In the genomic region with DNA sequence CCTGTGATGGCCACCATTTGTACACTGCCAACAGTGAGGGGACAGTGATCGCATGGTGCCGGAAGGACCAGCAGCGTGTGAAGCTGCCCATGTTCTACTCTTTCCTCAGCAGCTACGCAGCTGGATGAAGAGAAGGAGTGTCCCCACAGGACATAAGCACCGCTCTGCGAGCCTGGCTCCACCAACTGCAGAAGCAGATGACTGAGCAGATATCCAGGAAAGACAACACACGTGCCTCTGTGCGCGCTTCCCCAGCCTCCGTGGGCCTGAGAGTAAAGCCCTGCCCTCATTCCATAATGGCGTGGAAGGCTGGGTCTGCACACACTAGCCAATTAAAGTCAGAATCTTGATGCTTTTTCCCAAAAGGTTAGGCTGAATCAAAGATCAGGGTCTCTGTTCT, we compare ENCODE assay signal across 25 mouse cellular contexts. TPM values are rescaled to one million over a fixed set of nuclear protein-coding genes. Genes with fewer than 3 reads are reported as not detected.
DNase-seq lines count a peak whose midpoint lies in the region; ATAC-seq and TF ChIP-seq lines count a peak whose summit lies in the region.
"Had no signal": no experiment of that assay in that cellular context is flagged by ENCODE, and none has a peak within 500 bp of the region (broad histone marks: within the 10 kb centered on the region; RNA-seq: fewer than 3 reads in every experiment).

No protein-coding gene starts in this region.

- no peak for ATAC-seq in midbrain, embryonic 11.5 days (ENCODE audit: low FRiP score)
- peak; percentile 51 for ATAC-seq in G1E (ENCODE audit: extremely low read depth, insufficient number of reproducible peaks, low FRiP score, poor library complexity, severe bottlenecking)
- ATAC-seq: CD4-positive, CD25-positive, alpha-beta regulatory T cell, adult 4 months; forebrain, embryonic 13.5 days; forebrain, postnatal 0 days; intestine, postnatal 0 days; Patski had no signal

- DNase-seq in heart, embryonic 10.5 days (ENCODE audit: low spot score): peak; percentile 67
- no peak for DNase-seq in heart, adult 2 months
- peak; percentile 9 for DNase-seq in midbrain, embryonic 10.5 days (ENCODE audit: low spot score)
- DNase-seq in midbrain, embryonic 11.5 days (ENCODE audit: low spot score, missing footprints): no peak
- DNase-seq in G1E (ENCODE audit: low spot score): no peak
- no peak for DNase-seq in lung, postnatal 4 days
- DNase-seq: adrenal gland, adult 2 months; adrenal gland, postnatal 14 days; cerebellum, adult 11-12 months; cerebellum, adult 8-10 months; cerebellum, postnatal 14 days; forebrain, postnatal 0 days; gastrocnemius, adult 2 months; gastrocnemius, postnatal 14 days; heart, adult 18-20 months had no signal

- peaks cover 10% of the 10 kb centered on the region; the same call in 1 of the 2 replicates for H3K4me1 ChIP-seq in heart, embryonic 10.5 days
- H3K4me1 ChIP-seq in heart, adult 2 months (ENCODE audit: control insufficient read depth, insufficient read depth, low read length): no peaks in the 10 kb centered on the region
- H3K4me1 ChIP-seq in midbrain, embryonic 10.5 days: no peaks in the 10 kb centered on the region
- no peaks in the 10 kb centered on the region for H3K4me1 ChIP-seq in midbrain, embryonic 11.5 days (ENCODE audit: control insufficient read depth, insufficient read depth, low read length)
- H3K4me1 ChIP-seq in G1E (ENCODE audit: insufficient read depth, low read depth, low read length): peaks cover 6% of the 10 kb centered on the region; the same call in 1 of the 2 replicates

- TF ChIP-seq EP300 in heart, adult 2 months (IDR thresholded peaks at IDR 0.05; ENCODE audit: insufficient read depth, low read depth, low read length): no peak

- peaks cover 5% of the 10 kb centered on the region; the same call in 1 of the 2 replicates for H3K36me3 ChIP-seq in heart, embryonic 10.5 days
- H3K36me3 ChIP-seq in heart, adult 2 months (ENCODE audit: control insufficient read depth, insufficient read depth, low read length): no peaks in the 10 kb centered on the region
- peaks cover 8% of the 10 kb centered on the region; the same call in 1 of the 2 replicates for H3K36me3 ChIP-seq in midbrain, embryonic 10.5 days
- H3K36me3 ChIP-seq in midbrain, embryonic 11.5 days (ENCODE audit: control insufficient read depth, insufficient read depth, low read length): no peaks in the 10 kb centered on the region
- peaks cover 26% of the 10 kb centered on the region for H3K36me3 ChIP-seq in G1E (replicated peaks)

- no peak overlapping the region for H3K4me2 ChIP-seq in midbrain, embryonic 11.5 days
- H3K4me2 ChIP-seq: forebrain, embryonic 13.5 days; heart, embryonic 13.5 days; hindbrain, embryonic 12.5 days; hindbrain, embryonic 15.5 days had no signal

- no peak overlapping the region for H3K27ac ChIP-seq in heart, embryonic 10.5 days
- no peak overlapping the region for H3K27ac ChIP-seq in heart, adult 2 months
- H3K27ac ChIP-seq in midbrain, embryonic 10.5 days (replicated peaks): no peak overlapping the region
- no peak overlapping the region for H3K27ac ChIP-seq in midbrain, embryonic 11.5 days (ENCODE audit: low read depth, low read length)
- H3K27ac ChIP-seq: forebrain, embryonic 10.5 days; forebrain, embryonic 13.5 days; gastrocnemius, adult 2 months; heart, embryonic 13.5 days; hindbrain, embryonic 12.5 days; hindbrain, embryonic 15.5 days had no signal

- H3K27me3 ChIP-seq in heart, embryonic 10.5 days (ENCODE audit: insufficient read depth, poor library complexity, severe bottlenecking): peaks cover 13% of the 10 kb centered on the region
- no peaks in the 10 kb centered on the region for H3K27me3 ChIP-seq in heart, adult 2 months (ENCODE audit: control insufficient read depth, insufficient read depth, low read length)
- peaks cover 9% of the 10 kb centered on the region; the same call in 1 of the 2 replicates for H3K27me3 ChIP-seq in midbrain, embryonic 10.5 days (ENCODE audit: low read depth, poor library complexity, severe bottlenecking)
- no peaks in the 10 kb centered on the region; the same call in 1 of the 2 replicates for H3K27me3 ChIP-seq in midbrain, embryonic 11.5 days (ENCODE audit: control insufficient read depth, insufficient read depth, low read length)
- no peaks in the 10 kb centered on the region; the same call in 1 of the 2 replicates for H3K27me3 ChIP-seq in G1E (ENCODE audit: insufficient read depth, low read length)
- H3K27me3 ChIP-seq: hindbrain, embryonic 12.5 days; Patski had no signal

- H3K4me3 ChIP-seq in heart, embryonic 10.5 days: no peak overlapping the region
- H3K4me3 ChIP-seq in heart, adult 2 months: no peak overlapping the region
- no peak overlapping the region for H3K4me3 ChIP-seq in midbrain, embryonic 10.5 days
- H3K4me3 ChIP-seq in midbrain, embryonic 11.5 days (ENCODE audit: low read depth, low read length): no peak overlapping the region
- H3K4me3 ChIP-seq in G1E (ENCODE audit: low read depth, low read length): peak overlapping the region; percentile 3; the same call in 1 of the 2 replicates
- H3K4me3 ChIP-seq: forebrain, embryonic 10.5 days; forebrain, embryonic 13.5 days; gastrocnemius, adult 2 months; heart, embryonic 13.5 days; hindbrain, embryonic 12.5 days; hindbrain, embryonic 15.5 days had no signal

- H3K9me3 ChIP-seq in heart, embryonic 10.5 days: no peaks in the 10 kb centered on the region
- H3K9me3 ChIP-seq in midbrain, embryonic 10.5 days (replicated peaks): no peaks in the 10 kb centered on the region
- no peaks in the 10 kb centered on the region for H3K9me3 ChIP-seq in midbrain, embryonic 11.5 days (ENCODE audit: control insufficient read depth, low read length)
- no peaks in the 10 kb centered on the region for H3K9me3 ChIP-seq in G1E (replicated peaks)
- H3K9me3 ChIP-seq: forebrain, embryonic 10.5 days; forebrain, embryonic 13.5 days; heart, embryonic 13.5 days; hindbrain, embryonic 12.5 days; hindbrain, embryonic 15.5 days had no signal

- H3K79me2 ChIP-seq in heart, adult 2 months (replicated peaks; ENCODE audit: control insufficient read depth, insufficient read depth, low read length): no peaks in the 10 kb centered on the region

- no peak overlapping the region for H3K9ac ChIP-seq in heart, adult 2 months (ENCODE audit: low read depth, low read length)
- H3K9ac ChIP-seq in midbrain, embryonic 11.5 days (ENCODE audit: low read length): no peak overlapping the region
- H3K9ac ChIP-seq: forebrain, embryonic 13.5 days; forebrain, postnatal 0 days; heart, embryonic 13.5 days; hindbrain, embryonic 12.5 days; hindbrain, embryonic 15.5 days had no signal

- WGBS in heart, embryonic 10.5 days: 86% methylated on average over 11 of the region's 11 CpGs
- WGBS in heart, adult 2 months: 92% methylated on average over 11 of the region's 11 CpGs
- 90% methylated on average over 11 of the region's 11 CpGs for WGBS in midbrain, embryonic 10.5 days
- 93% methylated on average over 11 of the region's 11 CpGs for WGBS in midbrain, embryonic 11.5 days

- no peak for TF ChIP-seq CTCF in heart, adult 2 months (IDR thresholded peaks at IDR 0.05)
- TF ChIP-seq CTCF in G1E (IDR thresholded peaks at IDR 0.05; ENCODE audit: low read depth, low read length): no peak

- no peak for TF ChIP-seq POLR2A in heart, adult 2 months (IDR thresholded peaks at IDR 0.05; ENCODE audit: insufficient read depth, low read depth, low read length)

- intact Hi-C loops in heart, adult 2 months (cut with DNase I): no loop called here

RNA-seq across cellular contexts. Expression of gene Gng4, which starts 6.8 kb away (rescaled TPM):
- 0.16 and 0.51 TPM in 2 replicates for polyA plus RNA-seq in heart, embryonic 10.5 days (2016; fragmentation: Nextera tagmentation; extraction: Ambion mirVana)
- total RNA-seq in heart, adult 2 months (2021): under 1 TPM; 0.23 to 0.32 TPM
- 0.49 and 0.67 TPM in 2 replicates for polyA plus RNA-seq in heart, adult 2 months (2012; rRNA removed)
- polyA plus RNA-seq in midbrain, embryonic 10.5 days (2016; fragmentation: Nextera tagmentation; extraction: Ambion mirVana): 0.53 and 1.4 TPM in 2 replicates
- 2.0 and 2.6 TPM in 2 replicates for polyA plus RNA-seq in midbrain, embryonic 11.5 days (2014; fragmentation: Nextera tagmentation; extraction: Ambion mirVana)
- total RNA-seq in G1E (2014; fragmentation: Nextera tagmentation) (not detected in 2 replicates), G1E (2017) (0.11 and 0.12 TPM in 2 replicates)
- not detected in 2 replicates for polyA plus RNA-seq in G1E (2012)
- total RNA-seq: ES-E14; hematopoietic stem cell, adult 5-6 weeks had no signal
- polyA plus RNA-seq: Patski had no signal

Comparison
In these comparisons a context has a peak if more than half of its experiments do, and no peak if none do; other contexts are left out.
1. DNase-seq: peak in heart, embryonic 10.5 days (single experiment) and midbrain, embryonic 10.5 days (single experiment); none in heart, adult 2 months (0 of 2), midbrain, embryonic 11.5 days (single experiment), G1E (single experiment) and lung, postnatal 4 days (0 of 2).